Mouse (Mus musculus) neutrophil, adult 5-6 weeks (primary cell): Measurements from ENCODE around the gene Sin3b. TPM values are rescaled to one million over a fixed set of nuclear protein-coding genes. Genes with fewer than 3 reads are reported as not detected.

Experiments
- total RNA-seq: library from RNA; stranded (forward); fragments of 200-1000 nt; gene quantifications from 2 replicates; pipeline ENCODE4 v1.2.3, GENCODE M21; 2017

The Sin3b gene
- total RNA-seq, 1 experiment from 2014 or later = 128 TPM

Other genes with a start within 250 kb of the Sin3b start
- gene Cherp, start 248.1 kb upstream of the Sin3b start, total RNA-seq = 21.0 and 22.2 TPM in 2 replicates
- gene Slc35e1, start 230.7 kb upstream of the Sin3b start, total RNA-seq = 55.1 and 65.8 TPM in 2 replicates
- gene Med26, start 175.0 kb upstream of the Sin3b start, total RNA-seq = 9.1 and 10.1 TPM in 2 replicates
- gene Smim7, start 152.2 kb upstream of the Sin3b start, total RNA-seq = 36.3 and 46.4 TPM in 2 replicates
- 20.3 and 23.6 TPM in 2 replicates for gene Tmem38a, start 151.2 kb upstream of the Sin3b start, total RNA-seq
- 0.12 TPM in 2 replicates for gene Nwd1, start 76.6 kb upstream of the Sin3b start, total RNA-seq
- 0.49 and 0.70 TPM in 2 replicates for gene F2rl3, start 38.6 kb downstream of the Sin3b start, total RNA-seq